Mouse (Mus musculus): ENCODE data around the gene Trim28. TPM values are rescaled to one million over a fixed set of nuclear protein-coding genes. Genes with fewer than 3 reads are reported as not detected.
A peak's percentile ranks its signal among the peaks of the same experiment; 100 is the strongest.

The Trim28 gene
- total RNA-seq (2021) = 100 to 1,000 TPM; 199 to 217 TPM

GRCm38 (mm10) chr7:12998851-12999250 lies at the start of gene Trim28:
Gene Trim28, plus strand, starts transcription at chr7:12999114.
- no peak for DNase-seq (ENCODE audit: low spot score in 2 of 2)
- intact Hi-C loops (cut with DNase I) = no loop called here

- no peak for DNase-seq (ENCODE audit: low spot score in 2 of 2)
- intact Hi-C loops (cut with DNase I) = loop anchor here (2.0 kb wide), 1 partner anchor 27 kb away; the partner anchor contains the start of gene Rps5
Measured at GRCm38 (mm10) chr7:12949872-12950229, 49.1 kb upstream of the Trim28 start.

GRCm38 (mm10) chr7:12954896-12955295 lies 44.0 kb upstream of the Trim28 start:
- DNase-seq (ENCODE audit: low spot score in 2 of 2) = no peak
- intact Hi-C loops (cut with DNase I) = no loop called here

GRCm38 (mm10) chr7:12957511-12957910 lies 41.4 kb upstream of the Trim28 start:
- DNase-seq (ENCODE audit: low spot score in 2 of 2) = no peak
- intact Hi-C loops (cut with DNase I) = no loop called here

GRCm38 (mm10) chr7:12958948-12959347 lies 40.0 kb upstream of the Trim28 start:
- intact Hi-C loops (cut with DNase I) = no loop called here
- no peak for DNase-seq (ENCODE audit: low spot score in 2 of 2)

GRCm38 (mm10) chr7:12959718-12960117 lies 39.2 kb upstream of the Trim28 start:
- no peak for DNase-seq (ENCODE audit: low spot score in 2 of 2)
- intact Hi-C loops (cut with DNase I) = loop anchor here (5.0 kb wide), 1 partner anchor 37 kb away; the partner anchor contains the start of gene Rps5

GRCm38 (mm10) chr7:12961511-12962141 lies 37.3 kb upstream of the Trim28 start:
- DNase-seq (ENCODE audit: low spot score in 2 of 2) = peak; percentile 41 to 49
- intact Hi-C loops (cut with DNase I) = loop anchor here (5.0 kb wide), 1 partner anchor 39 kb away; the partner anchor contains the start of gene Rps5

GRCm38 (mm10) chr7:12965678-12966091 lies 33.2 kb upstream of the Trim28 start, which contains the start of gene Zfp324:
Gene Zfp324, plus strand, starts transcription at chr7:12965838.
- DNase-seq (ENCODE audit: low spot score in 2 of 2) = peak; percentile 89 to 91
- intact Hi-C loops (cut with DNase I) = no loop called here

GRCm38 (mm10) chr7:12966104-12966845 lies 32.6 kb upstream of the Trim28 start:
- intact Hi-C loops (cut with DNase I) = no loop called here
- DNase-seq (ENCODE audit: low spot score in 2 of 2) = peak; percentile 61 to 68

- no peak for DNase-seq (ENCODE audit: low spot score in 2 of 2)
- intact Hi-C loops (cut with DNase I) = no loop called here
Measured at GRCm38 (mm10) chr7:12970906-12971305, 28.0 kb upstream of the Trim28 start.

GRCm38 (mm10) chr7:12977682-12978389 lies 21.1 kb upstream of the Trim28 start, which contains the start of gene Zfp446:
Gene Zfp446, plus strand, starts transcription at chr7:12977848.
- DNase-seq (ENCODE audit: low spot score in 2 of 2) = peak; percentile 99
- intact Hi-C loops (cut with DNase I) = loop anchor here (5.0 kb wide), 1 partner anchor 54 kb away; the partner anchor contains the start of gene Chmp2a

GRCm38 (mm10) chr7:12978931-12979722 lies 19.8 kb upstream of the Trim28 start:
- DNase-seq (ENCODE audit: low spot score in 2 of 2) = no peak
- intact Hi-C loops (cut with DNase I) = loop anchor here (5.0 kb wide), 1 partner anchor 53 kb away; the partner anchor contains the start of gene Chmp2a

- intact Hi-C loops (cut with DNase I) = loop anchor here (5.0 kb wide), 1 partner anchor 53 kb away; the partner anchor contains the start of gene Chmp2a
- DNase-seq (ENCODE audit: low spot score in 2 of 2) = no peak
Measured at GRCm38 (mm10) chr7:12979776-12980175, 19.1 kb upstream of the Trim28 start.

- no peak for DNase-seq (ENCODE audit: low spot score in 2 of 2)
- intact Hi-C loops (cut with DNase I) = no loop called here
Measured at GRCm38 (mm10) chr7:12980291-12980690, 18.6 kb upstream of the Trim28 start.

- intact Hi-C loops (cut with DNase I) = no loop called here
- DNase-seq (ENCODE audit: low spot score in 2 of 2) = no peak
Measured at GRCm38 (mm10) chr7:12985724-12986123, 13.2 kb upstream of the Trim28 start.

- intact Hi-C loops (cut with DNase I) = no loop called here
- DNase-seq (ENCODE audit: low spot score in 2 of 2) = no peak
Measured at GRCm38 (mm10) chr7:12986906-12987305, 12.0 kb upstream of the Trim28 start.

- no peak for DNase-seq (ENCODE audit: low spot score in 2 of 2)
- intact Hi-C loops (cut with DNase I) = no loop called here
Measured at GRCm38 (mm10) chr7:12987409-12988189, 11.3 kb upstream of the Trim28 start.

- intact Hi-C loops (cut with DNase I) = no loop called here
- no peak for DNase-seq (ENCODE audit: low spot score in 2 of 2)
Measured at GRCm38 (mm10) chr7:12992222-12992621, 6.7 kb upstream of the Trim28 start.
